Mouse (Mus musculus) spleen, adult 18-20 months (tissue): Measurements from ENCODE around the gene Gnao1.

ENCODE experiments used
- DNase-seq, 2 experiments: peaks; one replicate each; pipeline ENCODE4 v3.0.0; 2022; ENCODE audit warnings: mixed read lengths in 2 of 2

The Gnao1 gene

GRCm38 (mm10) chr8:93809686-93810027 is at the start of gene Gnao1:
Gene Gnao1, plus strand, starts transcription at chr8:93809966.
- DNase-seq = no peak

GRCm38 (mm10) chr8:93777605-93778004 is 32.2 kb upstream of the Gnao1 start:
- DNase-seq = no peak

DNA sequence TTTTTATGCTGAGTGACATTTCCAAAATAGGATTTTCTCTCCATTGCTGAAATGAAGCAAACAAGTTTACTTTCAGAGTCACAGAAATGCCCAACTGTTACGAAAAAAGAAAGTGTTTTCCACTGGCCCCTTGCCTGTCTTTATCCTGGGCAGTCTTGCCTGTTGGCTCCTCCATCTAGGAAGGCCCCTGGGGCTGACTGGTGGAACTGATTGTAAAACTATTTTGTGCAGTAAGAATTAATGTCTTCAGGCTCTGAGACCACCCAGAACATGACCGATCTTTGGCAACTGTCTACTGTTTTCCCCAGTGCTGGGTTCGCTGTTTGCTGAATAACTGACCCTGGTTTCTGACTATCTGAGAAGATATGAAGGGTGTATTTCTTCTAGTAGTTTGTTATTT is 540 bp upstream of the Gnao1 start:
- DNase-seq = no peak

GRCm38 (mm10) chr8:93810028-93810858 is 477 bp downstream of the Gnao1 start:
- peak; percentile 19 to 43 for DNase-seq

DNA sequence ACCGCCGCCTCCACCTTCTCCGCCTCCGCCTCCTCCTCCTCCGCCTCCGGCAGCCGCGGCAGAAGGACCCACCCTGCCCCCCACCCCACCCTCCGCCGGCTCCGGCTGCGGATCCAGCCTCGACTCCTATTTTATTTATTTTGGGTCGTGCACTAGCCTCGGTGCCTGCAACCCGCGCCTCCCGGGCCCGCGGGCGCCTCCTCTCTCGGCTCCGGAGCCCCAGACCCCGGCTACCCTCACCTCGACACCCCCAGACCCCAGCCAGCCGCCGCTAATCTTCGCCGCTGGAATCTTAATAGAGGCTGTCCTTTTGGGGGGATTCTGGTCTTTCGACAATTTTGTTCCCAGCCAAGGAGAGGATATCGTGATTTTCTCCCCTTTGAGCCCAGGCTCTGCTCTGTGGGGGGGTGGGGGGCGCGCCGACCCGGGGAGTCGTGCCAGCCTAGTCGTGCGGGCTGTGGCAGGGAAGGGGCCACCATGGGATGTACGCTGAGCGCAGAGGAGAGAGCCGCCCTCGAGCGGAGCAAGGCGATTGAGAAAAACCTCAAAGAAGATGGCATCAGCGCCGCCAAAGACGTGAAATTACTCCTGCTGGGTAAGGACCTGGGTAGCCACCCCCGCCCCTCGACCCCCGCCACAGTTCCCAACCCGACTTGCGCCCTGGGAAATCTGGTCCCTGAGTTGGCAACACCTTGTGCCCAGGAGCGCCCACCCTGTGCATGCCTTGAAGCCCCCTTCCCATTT is 1.3 kb downstream of the Gnao1 start:
- DNase-seq = no peak

GRCm38 (mm10) chr8:93811719-93812475 is 2.1 kb downstream of the Gnao1 start:
- DNase-seq = no peak

- no peak for DNase-seq
These were observed 3.0 kb downstream of the Gnao1 start for GRCm38 (mm10) chr8:93812566-93813404.

DNA sequence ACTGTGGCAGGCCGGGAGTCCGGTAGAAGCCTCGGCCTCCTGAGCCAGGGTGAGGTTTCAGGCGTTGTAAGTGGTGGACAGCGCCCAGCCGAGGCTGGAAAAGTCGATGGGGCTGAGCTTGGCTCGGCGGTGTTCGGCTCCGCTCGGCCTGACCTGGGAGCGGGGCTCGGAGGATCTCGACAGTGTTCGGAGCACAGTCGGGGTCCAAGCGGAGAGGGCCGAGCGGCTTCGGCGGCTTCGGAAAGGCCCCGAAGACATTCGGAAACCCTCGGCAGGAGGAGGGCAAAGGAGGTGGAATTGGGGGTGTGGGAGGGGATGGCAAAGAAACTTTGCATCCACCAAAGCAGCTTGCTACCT is 3.6 kb downstream of the Gnao1 start:
- DNase-seq = peak; percentile 11 to 28

DNA sequence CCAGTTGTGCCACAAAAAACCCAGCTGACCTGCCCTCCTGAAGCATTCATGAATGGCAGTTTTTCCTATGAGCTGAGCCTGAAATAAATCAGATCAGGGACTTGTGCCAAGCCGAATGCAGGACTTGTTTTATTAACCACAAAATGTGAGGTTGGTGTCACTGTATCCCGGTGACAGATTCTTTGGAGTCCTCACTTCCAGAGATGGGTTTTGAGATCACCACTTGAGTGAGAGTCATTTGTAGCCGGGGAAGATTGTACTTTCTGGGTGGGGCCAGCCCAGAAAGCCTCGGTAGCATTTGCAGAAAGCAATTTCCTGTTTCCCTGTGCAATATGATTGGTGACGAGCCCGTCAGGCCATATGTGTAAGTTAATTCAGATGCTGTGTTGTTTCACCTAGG is 4.5 kb downstream of the Gnao1 start:
- no peak for DNase-seq

GRCm38 (mm10) chr8:93816226-93816625 is 6.5 kb downstream of the Gnao1 start:
- no peak for DNase-seq

DNA sequence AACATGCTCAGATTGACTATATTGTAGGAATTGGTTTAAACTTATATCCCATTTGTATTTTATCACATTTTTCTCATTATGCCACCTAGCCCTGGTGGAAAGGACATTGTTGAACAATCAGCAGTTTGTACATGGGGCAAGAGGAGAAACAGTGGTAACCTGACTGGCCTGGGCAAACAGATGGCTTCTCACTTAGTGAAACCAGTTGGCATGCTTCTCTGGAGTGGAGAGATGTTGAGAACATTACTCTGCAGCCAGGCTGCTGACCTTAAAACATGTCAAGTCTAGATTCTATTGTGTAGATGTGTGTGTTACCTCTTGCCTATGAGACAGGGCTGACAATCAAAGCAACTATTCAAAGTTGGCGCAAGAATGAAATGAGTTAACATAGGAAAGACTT is 7.6 kb downstream of the Gnao1 start:
- DNase-seq = no peak

DNA sequence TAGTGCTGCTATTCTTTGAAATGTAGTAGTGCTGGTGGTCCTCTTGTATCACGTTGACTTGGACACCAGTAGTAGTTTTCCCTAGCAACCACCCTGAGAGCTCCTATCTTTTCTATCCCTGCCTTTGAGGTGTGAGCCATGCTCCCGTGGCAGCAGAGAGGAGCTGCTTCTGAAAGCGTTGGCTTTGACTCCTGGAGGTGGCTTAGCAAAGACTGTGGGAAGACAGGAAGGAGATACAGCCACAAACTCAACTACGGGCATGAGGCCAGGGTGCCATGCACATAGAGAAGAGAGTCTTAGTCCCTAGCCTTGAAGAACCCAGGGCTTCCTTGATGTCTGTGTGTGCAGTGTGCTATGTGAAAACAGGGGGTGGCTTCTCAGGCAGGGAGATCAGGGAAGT is 10.2 kb downstream of the Gnao1 start:
- no peak for DNase-seq

- no peak for DNase-seq
These were observed 11.6 kb downstream of the Gnao1 start for GRCm38 (mm10) chr8:93821327-93821726.

GRCm38 (mm10) chr8:93825317-93825716 is 15.6 kb downstream of the Gnao1 start:
- DNase-seq = no peak

- no peak for DNase-seq
These were observed 20.9 kb downstream of the Gnao1 start for GRCm38 (mm10) chr8:93830626-93831025.

GRCm38 (mm10) chr8:93835771-93836170 is 26.0 kb downstream of the Gnao1 start:
- DNase-seq = no peak

GRCm38 (mm10) chr8:93839113-93839512 is 29.3 kb downstream of the Gnao1 start:
- DNase-seq = no peak

DNA sequence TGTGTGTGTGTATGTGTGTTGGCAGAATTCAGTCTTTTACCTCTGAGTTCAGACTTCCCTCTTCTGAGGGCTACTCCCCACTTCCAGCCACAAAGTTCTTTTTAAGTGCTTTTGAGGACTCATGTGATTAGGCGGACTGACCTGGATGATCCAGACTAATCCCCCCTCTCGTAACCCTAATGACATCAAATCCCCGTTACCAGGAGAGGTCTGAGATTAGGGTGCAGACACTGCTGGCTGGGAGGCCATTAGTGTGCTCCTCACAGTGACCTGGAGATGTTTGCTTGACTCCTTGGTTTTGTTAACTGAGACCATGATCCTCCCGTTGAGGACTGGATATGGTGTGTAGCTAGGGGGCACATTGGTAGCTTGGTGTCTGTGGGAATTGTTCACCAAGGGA is 30.7 kb downstream of the Gnao1 start:
- no peak for DNase-seq

DNA sequence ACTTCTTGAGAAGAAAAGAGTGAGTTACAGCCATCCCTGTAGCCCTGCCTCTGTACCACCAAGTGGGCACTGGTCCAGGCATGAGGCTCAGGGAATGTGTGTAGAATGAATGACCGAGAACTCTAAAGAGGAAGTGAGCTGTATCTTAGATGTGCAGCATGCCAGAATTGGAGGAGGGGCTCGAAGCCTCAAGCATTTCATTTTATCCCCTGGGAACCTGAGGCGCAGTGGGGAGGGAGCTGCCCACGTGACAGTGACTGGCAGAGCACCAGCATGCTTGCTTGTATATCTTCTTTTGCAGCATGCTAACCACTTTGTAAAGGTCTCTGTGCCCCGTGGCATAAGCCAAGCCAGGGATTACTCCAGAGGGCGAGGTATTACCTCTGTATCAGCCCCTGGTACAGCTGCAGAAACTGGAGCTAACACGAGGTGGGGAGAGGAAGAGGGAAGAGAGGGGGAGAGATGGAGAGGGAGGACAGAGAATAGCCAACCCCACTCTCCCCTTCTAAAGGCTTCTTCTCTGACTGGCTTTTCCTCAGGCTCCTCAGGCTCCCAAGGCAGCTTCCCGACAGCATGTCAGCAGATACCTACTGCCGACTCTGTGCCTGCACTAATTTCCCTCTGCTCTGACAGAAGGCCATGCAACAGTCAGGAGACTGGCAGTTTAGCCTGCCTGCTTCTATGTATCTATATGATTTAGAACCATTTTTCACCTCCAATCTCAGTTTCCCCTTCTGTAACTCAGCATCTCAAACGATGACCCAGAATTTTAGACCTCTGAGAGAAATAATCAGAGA is 31.4 kb downstream of the Gnao1 start:
- no peak for DNase-seq

GRCm38 (mm10) chr8:93842574-93842973 is 32.8 kb downstream of the Gnao1 start:
- DNase-seq = no peak

GRCm38 (mm10) chr8:93843858-93844502 is 34.2 kb downstream of the Gnao1 start:
- no peak for DNase-seq
